Mouse (Mus musculus): ENCODE measurements around the gene Ptprf.

DNA sequence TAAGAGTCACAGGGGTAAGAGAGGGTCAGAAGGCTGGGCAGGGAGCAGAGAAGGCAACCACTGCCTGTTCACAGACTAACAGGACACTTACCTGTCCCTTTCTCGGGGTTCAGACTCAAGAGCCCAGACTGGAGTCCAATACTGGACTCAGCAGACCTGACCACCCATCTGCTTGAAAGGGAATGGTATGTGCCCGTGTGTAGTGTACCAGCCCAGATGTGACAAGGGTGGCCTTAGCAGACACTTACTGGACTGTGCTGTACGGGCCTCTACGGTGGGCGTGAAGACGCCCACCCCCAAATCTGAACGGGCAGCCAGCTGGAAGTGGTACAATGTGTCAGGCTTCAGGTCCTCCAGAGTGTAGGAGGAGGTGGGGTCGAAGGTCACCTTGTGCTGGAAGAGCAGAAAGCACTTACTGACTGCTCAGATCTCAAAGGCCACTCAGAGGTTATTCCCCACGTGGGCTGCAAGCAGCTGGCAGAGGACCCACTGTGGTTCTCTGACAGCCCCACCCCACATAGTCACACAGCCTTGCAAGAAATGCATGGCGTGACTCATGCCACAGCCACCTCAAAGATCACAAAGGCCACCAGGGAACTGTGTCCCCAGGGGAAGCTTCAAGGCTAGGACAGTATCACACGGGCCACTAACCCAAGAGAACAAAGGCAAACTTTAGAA is 56.4 kb downstream of the Ptprf start:
- TF ChIP-seq GATA1 (IDR thresholded peaks at IDR 0.05; ENCODE audit: low read length) (no peak), TAL1 (IDR thresholded peaks at IDR 0.05; ENCODE audit: low read length) (no peak)

Data from erythroblast, embryonic 14.5 days (primary cell).